In genomic region chr11:100292884-100293283, GRCm38 (mm10) we compare ENCODE assay signal across 24 mouse cellular contexts. TPM values are rescaled to one million over a fixed set of nuclear protein-coding genes. Genes with fewer than 3 reads are reported as not detected.
DNase-seq lines count a peak whose midpoint lies in the region; ATAC-seq lines count a peak whose summit lies in the region.
"Had no signal": no experiment of that assay in that cellular context is flagged by ENCODE, and none has a peak within 500 bp of the region (broad histone marks: within the 10 kb centered on the region; RNA-seq: fewer than 3 reads in every experiment).

No protein-coding gene starts in this region.

- H3K4me3 ChIP-seq in forebrain, embryonic 13.5 days = no peak overlapping the region
- H3K4me3 ChIP-seq in forebrain, embryonic 10.5 days = no peak overlapping the region
- H3K4me3 ChIP-seq in midbrain, embryonic 12.5 days = no peak overlapping the region
- H3K4me3 ChIP-seq in midbrain, embryonic 16.5 days (ENCODE audit: low read depth, low read length) = no peak overlapping the region
- no peak overlapping the region for H3K4me3 ChIP-seq in forebrain, embryonic 15.5 days
- H3K4me3 ChIP-seq in intestine, embryonic 15.5 days (replicated peaks) = no peak overlapping the region
- H3K4me3 ChIP-seq: embryonic facial prominence, embryonic 10.5 days; heart, embryonic 10.5 days; hindbrain, embryonic 13.5 days had no signal

- 36% methylated on average over 6 of the region's 6 CpGs for WGBS in forebrain, embryonic 13.5 days
- WGBS in forebrain, embryonic 10.5 days = 63% methylated on average over 6 of the region's 6 CpGs
- WGBS in midbrain, embryonic 12.5 days = 48% methylated on average over 6 of the region's 6 CpGs
- WGBS in midbrain, embryonic 16.5 days = 48% methylated on average over 6 of the region's 6 CpGs
- 33% methylated on average over 6 of the region's 6 CpGs for WGBS in forebrain, embryonic 15.5 days
- 74% methylated on average over 6 of the region's 6 CpGs for WGBS in intestine, embryonic 15.5 days

- H3K9me3 ChIP-seq in forebrain, embryonic 13.5 days (replicated peaks) = no peaks in the 10 kb centered on the region
- H3K9me3 ChIP-seq in forebrain, embryonic 10.5 days = no peaks in the 10 kb centered on the region
- no peaks in the 10 kb centered on the region for H3K9me3 ChIP-seq in midbrain, embryonic 12.5 days
- H3K9me3 ChIP-seq in midbrain, embryonic 16.5 days (replicated peaks; ENCODE audit: control insufficient read depth, low read length, poor library complexity, severe bottlenecking) = no peaks in the 10 kb centered on the region
- H3K9me3 ChIP-seq in forebrain, embryonic 15.5 days = no peaks in the 10 kb centered on the region
- H3K9me3 ChIP-seq in intestine, embryonic 15.5 days = no peaks in the 10 kb centered on the region
- H3K9me3 ChIP-seq: embryonic facial prominence, embryonic 10.5 days; G1E; heart, embryonic 10.5 days; hindbrain, embryonic 13.5 days had no signal

- H3K4me2 ChIP-seq in forebrain, embryonic 13.5 days = no peak overlapping the region
- no peak overlapping the region for H3K4me2 ChIP-seq in midbrain, embryonic 12.5 days (replicated peaks)
- H3K4me2 ChIP-seq in midbrain, embryonic 16.5 days (ENCODE audit: low read length) = no peak overlapping the region
- H3K4me2 ChIP-seq in forebrain, embryonic 15.5 days (replicated peaks) = no peak overlapping the region
- no peak overlapping the region for H3K4me2 ChIP-seq in intestine, embryonic 15.5 days (replicated peaks)
- H3K4me2 ChIP-seq: hindbrain, embryonic 13.5 days had no signal

- H3K27ac ChIP-seq in forebrain, embryonic 13.5 days = no peak overlapping the region
- H3K27ac ChIP-seq in forebrain, embryonic 10.5 days = no peak overlapping the region
- no peak overlapping the region for H3K27ac ChIP-seq in midbrain, embryonic 12.5 days (replicated peaks)
- H3K27ac ChIP-seq in midbrain, embryonic 16.5 days (ENCODE audit: low read length) = no peak overlapping the region
- H3K27ac ChIP-seq in forebrain, embryonic 15.5 days (replicated peaks) = no peak overlapping the region
- no peak overlapping the region for H3K27ac ChIP-seq in intestine, embryonic 15.5 days
- H3K27ac ChIP-seq: embryonic facial prominence, embryonic 10.5 days; heart, embryonic 10.5 days; hindbrain, embryonic 13.5 days had no signal

- no peak overlapping the region for H3K9ac ChIP-seq in forebrain, embryonic 13.5 days
- no peak overlapping the region for H3K9ac ChIP-seq in midbrain, embryonic 12.5 days (replicated peaks)
- no peak overlapping the region for H3K9ac ChIP-seq in midbrain, embryonic 16.5 days (ENCODE audit: low read depth, low read length)
- no peak overlapping the region for H3K9ac ChIP-seq in forebrain, embryonic 15.5 days (replicated peaks)
- no peak overlapping the region for H3K9ac ChIP-seq in intestine, embryonic 15.5 days
- H3K9ac ChIP-seq: hindbrain, embryonic 13.5 days had no signal

- no peaks in the 10 kb centered on the region for H3K36me3 ChIP-seq in forebrain, embryonic 13.5 days (ENCODE audit: poor library complexity, severe bottlenecking)
- no peaks in the 10 kb centered on the region for H3K36me3 ChIP-seq in forebrain, embryonic 10.5 days (replicated peaks)
- no peaks in the 10 kb centered on the region for H3K36me3 ChIP-seq in midbrain, embryonic 12.5 days
- H3K36me3 ChIP-seq in midbrain, embryonic 16.5 days (ENCODE audit: control insufficient read depth, insufficient read depth, low read length) = no peaks in the 10 kb centered on the region
- H3K36me3 ChIP-seq in forebrain, embryonic 15.5 days = no peaks in the 10 kb centered on the region
- H3K36me3 ChIP-seq in intestine, embryonic 15.5 days = no peaks in the 10 kb centered on the region
- H3K36me3 ChIP-seq: embryonic facial prominence, embryonic 10.5 days; G1E; heart, embryonic 10.5 days; hindbrain, embryonic 13.5 days had no signal

- no peak for DNase-seq in forebrain, embryonic 10.5 days (ENCODE audit: extremely low spot score, low spot score)
- peak; percentile 71 for DNase-seq in ES-CJ7 (ENCODE audit: low read depth, low spot score)
- DNase-seq in cerebellum, postnatal 4 days (ENCODE audit: low spot score in 2 of 2) = no peak
- DNase-seq: adrenal gland, postnatal 10 days; cerebellum, adult 11-12 months; cerebellum, adult 9-10 months; cerebellum, postnatal 25 days; gastrocnemius, postnatal 10 days; heart, adult 18-20 months; heart, postnatal 10 days; heart, postnatal 4 days; kidney, adult 2 months had no signal

- H3K27me3 ChIP-seq in forebrain, embryonic 13.5 days = no peaks in the 10 kb centered on the region
- peaks cover 11% of the 10 kb centered on the region; the same call in 1 of the 2 replicates for H3K27me3 ChIP-seq in forebrain, embryonic 10.5 days (ENCODE audit: poor library complexity, severe bottlenecking)
- H3K27me3 ChIP-seq in midbrain, embryonic 12.5 days = 0 out of 2 replicates have a peak, but pooled peaks cover 3% of the 10 kb centered on the region
- no peaks in the 10 kb centered on the region for H3K27me3 ChIP-seq in midbrain, embryonic 16.5 days (ENCODE audit: control insufficient read depth, insufficient read depth, low read depth, low read length)
- no peaks in the 10 kb centered on the region for H3K27me3 ChIP-seq in forebrain, embryonic 15.5 days
- H3K27me3 ChIP-seq in intestine, embryonic 15.5 days (replicated peaks) = no peaks in the 10 kb centered on the region

- peaks cover 18% of the 10 kb centered on the region for H3K4me1 ChIP-seq in forebrain, embryonic 13.5 days
- H3K4me1 ChIP-seq in forebrain, embryonic 10.5 days = peaks cover 29% of the 10 kb centered on the region
- peaks cover 15% of the 10 kb centered on the region; the same call in 1 of the 2 replicates for H3K4me1 ChIP-seq in midbrain, embryonic 12.5 days
- 0 out of 2 replicates have a peak, but pooled peaks cover 2% of the 10 kb centered on the region for H3K4me1 ChIP-seq in midbrain, embryonic 16.5 days (ENCODE audit: control insufficient read depth, insufficient read depth, low read length)
- peaks cover 16% of the 10 kb centered on the region; the same call in 1 of the 2 replicates for H3K4me1 ChIP-seq in forebrain, embryonic 15.5 days
- H3K4me1 ChIP-seq in intestine, embryonic 15.5 days (replicated peaks) = peaks cover 25% of the 10 kb centered on the region

- ATAC-seq in forebrain, embryonic 13.5 days = peak; percentile 56; the same call in 1 of the 2 replicates
- ATAC-seq in midbrain, embryonic 12.5 days (ENCODE audit: low FRiP score, low read depth) = peak; percentile 68
- ATAC-seq in midbrain, embryonic 16.5 days = no peak
- peak; percentile 57 for ATAC-seq in forebrain, embryonic 15.5 days (replicated peaks)
- no peak for ATAC-seq in intestine, embryonic 15.5 days
- ATAC-seq: intestine, embryonic 16.5 days had no signal

RNA-seq across cellular contexts. Expression of gene Krt42, which starts 23.2 kb away (rescaled TPM):
- not detected in 2 replicates for polyA plus RNA-seq in forebrain, embryonic 13.5 days (2015; fragmentation: Nextera tagmentation; extraction: Ambion mirVana)
- not detected in 2 replicates for polyA plus RNA-seq in forebrain, embryonic 10.5 days (2016; fragmentation: Nextera tagmentation; extraction: Ambion mirVana)
- not detected in 2 replicates for polyA plus RNA-seq in midbrain, embryonic 12.5 days (2016; fragmentation: Nextera tagmentation; extraction: Ambion mirVana)
- 0.20 TPM in 1 of 2 replicates, not detected in the other for polyA plus RNA-seq in midbrain, embryonic 16.5 days (2015; fragmentation: Nextera tagmentation; extraction: Ambion mirVana)
- not detected in 2 replicates for polyA plus RNA-seq in forebrain, embryonic 15.5 days (2015; fragmentation: Nextera tagmentation; extraction: Ambion mirVana)
- polyA plus RNA-seq in intestine, embryonic 15.5 days (2015; fragmentation: Nextera tagmentation; extraction: Ambion mirVana) = not detected in 2 replicates
- polyA plus RNA-seq: C2C12; embryonic facial prominence, embryonic 10.5 days; G1E; heart, embryonic 10.5 days; heart, embryonic 14.5 days; hindbrain, embryonic 13.5 days; intestine, embryonic 16.5 days; kidney, adult 2 months had no signal

RNA-seq across cellular contexts. Expression of gene Eif1, which starts 26.8 kb away (rescaled TPM):
- 1,595 and 1,677 TPM in 2 replicates for polyA plus RNA-seq in forebrain, embryonic 13.5 days (2015; fragmentation: Nextera tagmentation; extraction: Ambion mirVana)
- 1,690 and 1,733 TPM in 2 replicates for polyA plus RNA-seq in forebrain, embryonic 10.5 days (2016; fragmentation: Nextera tagmentation; extraction: Ambion mirVana)
- 1,467 and 1,563 TPM in 2 replicates for polyA plus RNA-seq in midbrain, embryonic 12.5 days (2016; fragmentation: Nextera tagmentation; extraction: Ambion mirVana)
- polyA plus RNA-seq in midbrain, embryonic 16.5 days (2015; fragmentation: Nextera tagmentation; extraction: Ambion mirVana) = 1,185 and 1,247 TPM in 2 replicates
- 1,252 and 1,271 TPM in 2 replicates for polyA plus RNA-seq in forebrain, embryonic 15.5 days (2015; fragmentation: Nextera tagmentation; extraction: Ambion mirVana)
- 1,793 and 1,952 TPM in 2 replicates for polyA plus RNA-seq in intestine, embryonic 15.5 days (2015; fragmentation: Nextera tagmentation; extraction: Ambion mirVana)

RNA-seq across cellular contexts. Expression of gene Krt17, which starts 32.1 kb away (rescaled TPM):
- 0.19 and 0.37 TPM in 2 replicates for polyA plus RNA-seq in forebrain, embryonic 13.5 days (2015; fragmentation: Nextera tagmentation; extraction: Ambion mirVana)
- polyA plus RNA-seq in forebrain, embryonic 10.5 days (2016; fragmentation: Nextera tagmentation; extraction: Ambion mirVana) = not detected in 2 replicates
- 0.56 and 1.1 TPM in 2 replicates for polyA plus RNA-seq in midbrain, embryonic 12.5 days (2016; fragmentation: Nextera tagmentation; extraction: Ambion mirVana)
- 0.50 TPM in 1 of 2 replicates, not detected in the other for polyA plus RNA-seq in midbrain, embryonic 16.5 days (2015; fragmentation: Nextera tagmentation; extraction: Ambion mirVana)
- polyA plus RNA-seq in forebrain, embryonic 15.5 days (2015; fragmentation: Nextera tagmentation; extraction: Ambion mirVana) = 0.31 TPM in 1 of 2 replicates, not detected in the other
- polyA plus RNA-seq in intestine, embryonic 15.5 days (2015; fragmentation: Nextera tagmentation; extraction: Ambion mirVana) = 11.6 and 12.7 TPM in 2 replicates

RNA-seq across cellular contexts. Expression of gene Gast, which starts 41.3 kb away (rescaled TPM):
- polyA plus RNA-seq in forebrain, embryonic 13.5 days (2015; fragmentation: Nextera tagmentation; extraction: Ambion mirVana) = 0.56 and 0.89 TPM in 2 replicates
- polyA plus RNA-seq in forebrain, embryonic 10.5 days (2016; fragmentation: Nextera tagmentation; extraction: Ambion mirVana) = not detected in 2 replicates
- 0.97 and 1.2 TPM in 2 replicates for polyA plus RNA-seq in midbrain, embryonic 12.5 days (2016; fragmentation: Nextera tagmentation; extraction: Ambion mirVana)
- 0.46 and 1.6 TPM in 2 replicates for polyA plus RNA-seq in midbrain, embryonic 16.5 days (2015; fragmentation: Nextera tagmentation; extraction: Ambion mirVana)
- 0.57 and 0.78 TPM in 2 replicates for polyA plus RNA-seq in forebrain, embryonic 15.5 days (2015; fragmentation: Nextera tagmentation; extraction: Ambion mirVana)
- 2.1 and 2.4 TPM in 2 replicates for polyA plus RNA-seq in intestine, embryonic 15.5 days (2015; fragmentation: Nextera tagmentation; extraction: Ambion mirVana)
- polyA plus RNA-seq: C2C12; G1E; heart, embryonic 10.5 days; heart, embryonic 14.5 days; kidney, adult 2 months had no signal

RNA-seq across cellular contexts. Expression of gene Krt16, which starts 44.2 kb away (rescaled TPM):
- polyA plus RNA-seq in forebrain, embryonic 13.5 days (2015; fragmentation: Nextera tagmentation; extraction: Ambion mirVana) = not detected in 2 replicates
- not detected in 2 replicates for polyA plus RNA-seq in forebrain, embryonic 10.5 days (2016; fragmentation: Nextera tagmentation; extraction: Ambion mirVana)
- polyA plus RNA-seq in midbrain, embryonic 12.5 days (2016; fragmentation: Nextera tagmentation; extraction: Ambion mirVana) = not detected in 2 replicates
- not detected in 2 replicates for polyA plus RNA-seq in midbrain, embryonic 16.5 days (2015; fragmentation: Nextera tagmentation; extraction: Ambion mirVana)
- not detected in 2 replicates for polyA plus RNA-seq in forebrain, embryonic 15.5 days (2015; fragmentation: Nextera tagmentation; extraction: Ambion mirVana)
- polyA plus RNA-seq in intestine, embryonic 15.5 days (2015; fragmentation: Nextera tagmentation; extraction: Ambion mirVana) = not detected in 2 replicates
- polyA plus RNA-seq: embryonic facial prominence, embryonic 10.5 days; G1E; heart, embryonic 10.5 days; heart, embryonic 14.5 days; hindbrain, embryonic 13.5 days; intestine, embryonic 16.5 days; kidney, adult 2 months had no signal

Comparison
In these comparisons a context has a peak if more than half of its experiments do, and no peak if none do; other contexts are left out.
1. ATAC-seq: peak in forebrain, embryonic 13.5 days (single experiment), midbrain, embryonic 12.5 days (single experiment) and forebrain, embryonic 15.5 days (single experiment); none in midbrain, embryonic 16.5 days (single experiment) and intestine, embryonic 15.5 days (single experiment).